Mouse (Mus musculus) lung, postnatal 0 days (tissue): ENCODE results near the gene St6galnac4. TPM values are rescaled to one million over a fixed set of nuclear protein-coding genes. Genes with fewer than 3 reads are reported as not detected.

Source experiments
- ATAC-seq: fragments of 200-750 bp; cut with Nextera tagmentation; 2 replicates; pipeline ENCODE4 v1.8.0; 2017; ENCODE audit warnings: moderate library complexity
- DNase-seq: peaks from one replicate; pipeline ENCODE4 v3.0.0-alpha.2; 2016; ENCODE audit warnings: low spot score
- H3K27ac ChIP-seq: fragments of 300-500 bp; sonication (generic); 2 replicates; pipeline ENCODE4 v1.5.1; 2014; ENCODE audit warnings: antibody characterized with exemption, mild to moderate bottlenecking, low read length, mixed read lengths
- H3K27me3 ChIP-seq: fragments of 300-500 bp; sonication (generic); replicated peaks from 2 replicates; pipeline ENCODE4 v1.6.1; 2014; ENCODE audit warnings: low read length, mixed read lengths; ENCODE audit not compliant: insufficient read depth
- H3K36me3 ChIP-seq: fragments of 300-500 bp; sonication (generic); 2 replicates; pipeline ENCODE4 v1.6.1; 2014; ENCODE audit warnings: low read length, mixed read lengths; ENCODE audit not compliant: insufficient read depth
- H3K4me1 ChIP-seq: fragments of 300-500 bp; sonication (generic); 2 replicates; pipeline ENCODE4 v1.6.1; 2014; ENCODE audit warnings: antibody characterized with exemption, low read depth, low read length, mixed read lengths; ENCODE audit not compliant: insufficient read depth
- H3K4me2 ChIP-seq: fragments of 300-500 bp; sonication (generic); replicated peaks from 2 replicates; pipeline ENCODE4 v1.6.1; 2014; ENCODE audit warnings: low read depth, mild to moderate bottlenecking, low read length, moderate library complexity, mixed read lengths
- H3K4me3 ChIP-seq: fragments of 300-500 bp; sonication (generic); 2 replicates; pipeline ENCODE4 v1.5.1; 2014; ENCODE audit warnings: low read depth, low read length
- H3K9ac ChIP-seq: fragments of 300-500 bp; sonication (generic); replicated peaks from 2 replicates; pipeline ENCODE4 v1.6.1; 2014; ENCODE audit warnings: low read depth, mild to moderate bottlenecking
- H3K9me3 ChIP-seq: fragments of 300-500 bp; sonication (generic); 2 replicates; pipeline ENCODE4 v1.6.1; 2016; ENCODE audit warnings: low read length, mixed read lengths
- CTCF ChIP-seq: IDR thresholded peaks from 2 replicates; pipeline ENCODE4 v1.5.1; 2016; ENCODE audit warnings: antibody characterized with exemption, mild to moderate bottlenecking
- EP300 ChIP-seq: IDR thresholded peaks from 2 replicates; pipeline ENCODE4 v1.6.1; 2016; ENCODE audit warnings: antibody characterized with exemption, mild to moderate bottlenecking, control low read depth
- WGBS: fragments of 180-500 bp; shearing (Covaris S2); extraction: QIAGEN DNeasy Blood & Tissue Kit; methylation state at CpG from one replicate; pipeline ENCODE4 v1.1.7; 2014; 5-methylcytosine and 5-hydroxymethylcytosine counted together
- polyA plus RNA-seq: library from polyadenylated mRNA; unstranded; fragments of >200 nt; fragmentation: Nextera tagmentation; extraction: Ambion mirVana; gene quantifications from 2 replicates; pipeline ENCODE4 v1.2.1, GENCODE M21; 2015

The St6galnac4 gene
- polyA plus RNA-seq, 1 experiment from 2014 or later, result 38.9 TPM

- no peak overlapping the region for H3K27ac ChIP-seq
- H3K4me1 ChIP-seq, result 0 out of 2 replicates have a peak, but pooled peaks cover 10% of the 10 kb centered on the region
- H3K36me3 ChIP-seq, result 0 out of 2 replicates have a peak, but pooled peaks cover 10% of the 10 kb centered on the region
- H3K4me2 ChIP-seq, result no peak overlapping the region
- DNase-seq (peak; percentile 69), ATAC-seq (peak; percentile 47)
- WGBS, result 44% methylated on average over 8 of the region's 8 CpGs
- no peaks in the 10 kb centered on the region for H3K27me3 ChIP-seq
- no peak overlapping the region for H3K9ac ChIP-seq
- H3K4me3 ChIP-seq, result no peak overlapping the region
- no peaks in the 10 kb centered on the region for H3K9me3 ChIP-seq
- TF ChIP-seq EP300 (no peak), CTCF (peak; percentile 61)
These were observed 14.6 kb downstream of the St6galnac4 start for GRCm38 (mm10) chr2:32601417-32602065.

DNA sequence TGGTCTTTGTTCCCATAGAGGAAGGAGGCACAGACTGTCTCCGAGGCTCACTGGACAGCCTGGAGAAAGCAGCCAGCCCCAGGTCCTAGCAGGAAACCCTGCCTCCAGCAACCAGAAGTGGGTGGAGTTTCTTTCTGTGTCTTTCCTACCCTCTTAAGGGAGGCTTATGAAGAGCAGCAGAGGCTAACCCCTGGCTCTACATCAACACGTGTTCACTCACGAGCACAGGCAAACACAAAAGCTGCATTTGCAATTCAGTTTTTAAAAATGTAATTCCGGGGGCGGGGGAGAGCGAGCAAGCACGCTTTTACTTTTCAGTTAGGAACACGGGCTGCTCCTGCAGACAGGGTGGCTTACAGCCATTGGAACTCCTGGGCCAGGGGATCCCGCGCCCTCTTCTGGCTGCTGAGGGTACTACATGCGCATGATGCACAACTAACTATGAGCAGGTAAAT, 15.7 kb downstream of the St6galnac4 start:
- Histone ChIP-seq H3K9me3 (no peaks in the 10 kb centered on the region), H3K4me1 (0 out of 2 replicates have a peak, but pooled peaks cover 10% of the 10 kb centered on the region), H3K4me3 (peak overlapping the region; percentile 25; the same call in 1 of the 2 replicates), H3K36me3 (0 out of 2 replicates have a peak, but pooled peaks cover 3% of the 10 kb centered on the region), H3K27ac (peak overlapping the region; percentile 43), H3K4me2 (peak overlapping the region; percentile 52), H3K9ac (no peak overlapping the region), H3K27me3 (no peaks in the 10 kb centered on the region)
- whole genome bisulfite sequencing, result under 1% methylated on average over 11 of the region's 11 CpGs
- ATAC-seq, result peak; percentile 70
- peak; percentile 85 for DNase-seq
- TF ChIP-seq CTCF (peak; percentile 94), EP300 (no peak)

DNA sequence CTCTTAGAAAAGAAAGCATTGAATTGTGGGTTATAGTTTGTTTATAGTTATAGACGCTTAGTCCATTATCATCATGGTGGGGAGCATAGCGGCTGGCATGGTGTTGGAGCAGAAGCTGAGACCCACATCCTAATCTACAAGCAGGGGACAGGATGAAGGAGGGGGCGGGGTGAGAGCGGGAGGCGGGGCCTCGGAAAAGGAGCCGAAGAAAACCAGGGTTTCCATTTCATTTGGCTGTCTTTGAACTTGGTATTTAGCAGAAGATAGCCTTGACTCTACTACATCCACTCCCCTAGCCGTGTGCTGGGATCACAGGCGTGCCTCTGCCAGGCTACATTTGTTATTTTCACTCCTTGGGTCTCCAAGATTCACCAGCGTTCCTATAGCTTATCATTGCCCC, 17.7 kb downstream of the St6galnac4 start:
- Histone ChIP-seq H3K9me3 (no peaks in the 10 kb centered on the region), H3K27ac (no peak overlapping the region), H3K27me3 (no peaks in the 10 kb centered on the region), H3K4me3 (no peak overlapping the region), H3K4me1 (0 out of 2 replicates have a peak, but pooled peaks cover 14% of the 10 kb centered on the region), H3K4me2 (no peak overlapping the region), H3K9ac (no peak overlapping the region), H3K36me3 (no peaks in the 10 kb centered on the region)
- ATAC-seq, result no peak
- DNase-seq, result no peak
- 38% methylated on average over 10 of the region's 10 CpGs for whole genome bisulfite sequencing
- TF ChIP-seq CTCF (no peak), EP300 (no peak)

DNA sequence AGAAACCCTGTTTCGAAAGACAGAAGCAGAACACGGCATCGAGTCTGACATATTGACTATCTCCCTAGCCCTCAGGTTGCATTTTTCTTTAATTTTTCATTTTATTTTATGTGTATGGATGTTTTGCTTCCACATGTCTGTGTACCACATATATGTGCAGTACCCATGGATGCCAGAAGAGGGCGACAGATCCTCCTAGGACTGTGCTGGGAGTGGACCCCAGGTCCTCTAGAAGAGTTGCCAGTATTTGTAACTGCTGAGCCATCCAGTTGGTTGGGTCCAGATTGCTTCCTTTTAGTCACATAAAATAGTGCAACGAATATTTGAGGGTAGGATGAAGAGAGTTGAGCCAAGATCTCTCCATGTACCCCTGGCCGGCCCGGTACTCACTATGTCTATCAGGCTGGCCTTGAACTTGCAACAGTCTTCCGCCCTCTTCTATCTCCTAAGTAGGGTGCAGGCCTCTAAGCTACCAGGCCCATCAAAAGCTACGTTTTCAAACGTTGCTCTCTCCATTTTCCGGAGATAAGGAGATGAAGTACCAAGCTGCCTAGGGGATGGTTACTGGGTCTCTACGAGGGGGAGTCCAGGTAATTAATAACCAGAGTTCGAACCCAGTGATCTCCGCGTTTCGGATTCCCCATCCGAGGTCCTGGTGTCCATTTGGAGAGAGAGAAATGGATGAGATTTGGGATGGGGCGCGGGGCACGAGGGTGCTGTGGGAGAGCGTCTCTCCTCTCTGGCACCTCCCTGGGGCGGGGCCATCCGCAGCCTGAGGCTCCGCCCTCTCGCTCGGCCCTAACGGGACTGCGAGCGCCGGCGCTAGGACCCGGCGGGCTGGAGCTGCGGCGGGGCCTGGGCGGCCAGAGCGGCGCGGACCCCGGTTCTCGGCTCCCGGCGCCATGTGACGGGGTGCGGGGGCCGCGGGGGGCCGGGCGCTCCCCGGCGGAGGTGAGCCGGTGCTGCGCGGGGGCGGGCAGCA, 19.6 kb downstream of the St6galnac4 start:
- peak; percentile 90 for DNase-seq
- H3K4me1 ChIP-seq, result peaks cover 17% of the 10 kb centered on the region; the same call in 1 of the 2 replicates
- ATAC-seq, result peak; percentile 75
- peak overlapping the region; percentile 20; the same call in 1 of the 2 replicates for H3K27ac ChIP-seq
- H3K9ac ChIP-seq, result peak overlapping the region; percentile 27
- no peaks in the 10 kb centered on the region for H3K36me3 ChIP-seq
- TF ChIP-seq EP300 (no peak), CTCF (peak; percentile 80)
- 11% methylated on average over 54 of the region's 55 CpGs for WGBS
- H3K9me3 ChIP-seq, result no peaks in the 10 kb centered on the region
- H3K4me2 ChIP-seq, result peak overlapping the region; percentile 94
- no peaks in the 10 kb centered on the region for H3K27me3 ChIP-seq
- H3K4me3 ChIP-seq, result peak overlapping the region; percentile 64

DNA sequence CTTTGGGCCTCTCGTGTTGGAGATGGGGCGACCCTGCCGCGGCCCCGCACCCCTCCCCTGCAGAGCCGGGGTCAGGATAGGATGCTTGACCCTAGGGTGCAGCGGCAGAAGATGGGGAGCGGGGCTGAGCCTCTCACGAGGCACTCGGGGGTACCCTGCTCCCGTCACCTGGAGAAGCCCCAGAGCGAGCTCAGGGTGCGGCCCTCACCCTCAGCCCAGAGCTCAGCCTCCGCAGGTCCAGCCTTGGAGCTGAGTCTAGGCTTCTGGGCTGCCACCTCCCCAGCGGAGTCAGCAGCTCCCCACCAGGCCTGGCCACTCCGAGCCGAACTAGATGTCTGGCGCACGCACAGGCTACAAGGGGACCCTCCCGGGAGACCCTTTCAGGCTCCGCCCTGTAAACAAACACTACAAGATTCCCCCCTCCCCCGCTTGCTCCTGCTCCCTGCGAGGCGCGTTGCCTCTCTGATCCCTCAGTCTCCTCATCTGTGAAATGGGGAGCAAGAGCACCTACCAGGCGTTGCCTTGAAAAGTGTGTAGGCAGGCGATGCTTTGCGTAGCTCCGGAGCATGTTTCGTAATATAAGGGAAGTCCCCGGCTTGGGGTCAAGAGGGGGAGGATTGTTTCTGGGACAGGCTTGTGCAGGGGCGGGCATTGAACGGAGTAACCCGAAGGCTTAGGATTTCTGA, 20.5 kb downstream of the St6galnac4 start:
- 6% methylated on average over 25 of the region's 34 CpGs for WGBS
- peaks cover 11% of the 10 kb centered on the region; the same call in 1 of the 2 replicates for H3K4me1 ChIP-seq
- H3K9ac ChIP-seq, result peak overlapping the region; percentile 27
- peak overlapping the region; percentile 20; the same call in 1 of the 2 replicates for H3K27ac ChIP-seq
- ATAC-seq (peak; percentile 20), DNase-seq (peak; percentile 71)
- H3K9me3 ChIP-seq, result no peaks in the 10 kb centered on the region
- TF ChIP-seq CTCF (no peak), EP300 (no peak)
- H3K4me2 ChIP-seq, result peak overlapping the region; percentile 94
- peak overlapping the region; percentile 64 for H3K4me3 ChIP-seq
- H3K27me3 ChIP-seq, result no peaks in the 10 kb centered on the region
- no peaks in the 10 kb centered on the region for H3K36me3 ChIP-seq
